Mouse (Mus musculus): Measurements from ENCODE around the gene Srrm3. TPM values are rescaled to one million over a fixed set of nuclear protein-coding genes. Genes with fewer than 3 reads are reported as not detected.

Srrm3 gene
- polyA plus RNA-seq, 1 experiment from 2014 or later, result 65.9 TPM

DNA sequence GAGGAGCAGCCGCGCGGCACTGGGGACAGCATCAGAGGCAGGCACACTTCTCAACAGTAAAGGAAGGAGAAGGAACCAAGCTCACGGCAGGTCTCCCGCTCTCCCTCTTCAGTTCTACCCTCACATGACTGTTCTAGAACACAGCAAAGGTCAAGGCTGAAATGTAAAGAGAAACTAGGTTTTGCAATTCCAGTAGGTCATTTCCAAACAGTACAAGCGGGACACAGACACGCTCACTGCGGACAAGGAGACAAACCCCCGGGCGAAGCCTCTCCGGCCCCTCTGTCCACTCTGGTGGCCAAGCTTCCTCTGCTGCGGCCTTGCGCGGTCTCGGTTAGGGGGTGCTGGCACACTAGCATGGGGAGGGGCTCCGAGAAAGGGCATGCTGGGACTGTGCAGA lies 102.3 kb downstream of the Srrm3 start:
- no peak for ATAC-seq (ENCODE audit: low read depth)
- no peak overlapping the region for H3K9ac ChIP-seq (replicated peaks; ENCODE audit: low read depth, low read length)
- H3K4me1 ChIP-seq (ENCODE audit: control insufficient read depth, insufficient read depth, low read length), result peaks cover 2% of the 10 kb centered on the region; the same call in 1 of the 2 replicates
- H3K4me3 ChIP-seq (ENCODE audit: low read depth, low read length), result no peak overlapping the region
- 92% methylated on average over 16 of the region's 16 CpGs for WGBS
- H3K4me2 ChIP-seq (ENCODE audit: low read depth, low read length), result no peak overlapping the region
- no peaks in the 10 kb centered on the region for H3K9me3 ChIP-seq (ENCODE audit: control insufficient read depth, low read length)
- peaks cover 30% of the 10 kb centered on the region for H3K36me3 ChIP-seq (ENCODE audit: control insufficient read depth, insufficient read depth, low read length)
- H3K27ac ChIP-seq (ENCODE audit: low read depth, low read length), result no peak overlapping the region
- H3K27me3 ChIP-seq (ENCODE audit: control insufficient read depth, insufficient read depth, low read length), result no peaks in the 10 kb centered on the region

DNA sequence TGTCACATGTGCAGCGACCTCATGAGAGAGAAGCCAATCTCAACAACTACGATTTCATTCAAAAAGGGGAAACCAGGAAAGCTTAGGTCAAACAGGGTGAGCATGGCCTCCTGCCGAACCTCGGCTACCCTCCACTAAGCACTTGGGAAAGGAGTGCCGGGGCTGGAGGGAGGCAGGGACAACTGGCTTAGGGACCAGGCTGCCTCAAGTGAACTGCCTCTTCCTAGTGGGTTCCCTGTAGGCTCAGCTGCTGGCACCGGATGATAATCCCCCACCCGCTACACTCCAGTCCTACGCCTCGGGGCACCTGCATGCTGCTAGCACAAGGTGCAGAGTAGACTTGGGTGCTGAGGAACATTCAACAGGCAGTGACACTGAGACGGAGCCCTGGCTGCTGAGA lies 103.0 kb downstream of the Srrm3 start:
- Histone ChIP-seq H3K36me3 (ENCODE audit: control insufficient read depth, insufficient read depth, low read length) (peaks cover 30% of the 10 kb centered on the region), H3K4me3 (ENCODE audit: low read depth, low read length) (no peak overlapping the region), H3K9me3 (ENCODE audit: control insufficient read depth, low read length) (no peaks in the 10 kb centered on the region), H3K27ac (ENCODE audit: low read depth, low read length) (no peak overlapping the region), H3K27me3 (ENCODE audit: control insufficient read depth, insufficient read depth, low read length) (no peaks in the 10 kb centered on the region), H3K4me2 (ENCODE audit: low read depth, low read length) (no peak overlapping the region), H3K4me1 (ENCODE audit: control insufficient read depth, insufficient read depth, low read length) (0 out of 2 replicates have a peak, but pooled peaks cover 2% of the 10 kb centered on the region), H3K9ac (replicated peaks; ENCODE audit: low read depth, low read length) (no peak overlapping the region)
- ATAC-seq (ENCODE audit: low read depth), result no peak
- WGBS, result 90% methylated on average over 10 of the region's 10 CpGs

DNA sequence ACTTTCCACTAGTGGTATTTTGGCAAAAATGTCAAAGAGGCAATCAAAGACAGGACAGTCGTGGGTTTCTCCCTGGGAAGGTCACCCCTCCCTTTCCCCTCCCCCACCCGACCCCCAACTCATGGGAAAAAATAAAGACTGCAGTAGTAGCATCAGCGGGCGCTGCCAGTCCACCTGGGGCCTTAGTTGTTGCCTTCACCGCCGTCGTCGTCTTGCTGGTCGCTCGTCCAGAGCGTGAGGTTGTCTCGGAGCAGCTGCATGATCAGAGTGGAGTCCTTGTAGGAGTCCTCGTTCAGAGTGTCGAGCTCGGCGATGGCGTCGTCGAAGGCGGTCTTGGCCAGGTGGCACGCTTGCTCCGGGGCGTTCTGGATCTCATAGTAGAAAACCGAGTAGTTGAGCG lies 104.1 kb downstream of the Srrm3 start:
- Histone ChIP-seq H3K4me2 (ENCODE audit: low read depth, low read length) (no peak overlapping the region), H3K9me3 (ENCODE audit: control insufficient read depth, low read length) (no peaks in the 10 kb centered on the region), H3K27me3 (ENCODE audit: control insufficient read depth, insufficient read depth, low read length) (no peaks in the 10 kb centered on the region), H3K4me3 (ENCODE audit: low read depth, low read length) (no peak overlapping the region), H3K9ac (replicated peaks; ENCODE audit: low read depth, low read length) (no peak overlapping the region), H3K36me3 (ENCODE audit: control insufficient read depth, insufficient read depth, low read length) (peaks cover 30% of the 10 kb centered on the region), H3K27ac (ENCODE audit: low read depth, low read length) (no peak overlapping the region), H3K4me1 (ENCODE audit: control insufficient read depth, insufficient read depth, low read length) (0 out of 2 replicates have a peak, but pooled peaks cover 2% of the 10 kb centered on the region)
- ATAC-seq (ENCODE audit: low read depth), result no peak
- 91% methylated on average over 25 of the region's 25 CpGs for WGBS

DNA sequence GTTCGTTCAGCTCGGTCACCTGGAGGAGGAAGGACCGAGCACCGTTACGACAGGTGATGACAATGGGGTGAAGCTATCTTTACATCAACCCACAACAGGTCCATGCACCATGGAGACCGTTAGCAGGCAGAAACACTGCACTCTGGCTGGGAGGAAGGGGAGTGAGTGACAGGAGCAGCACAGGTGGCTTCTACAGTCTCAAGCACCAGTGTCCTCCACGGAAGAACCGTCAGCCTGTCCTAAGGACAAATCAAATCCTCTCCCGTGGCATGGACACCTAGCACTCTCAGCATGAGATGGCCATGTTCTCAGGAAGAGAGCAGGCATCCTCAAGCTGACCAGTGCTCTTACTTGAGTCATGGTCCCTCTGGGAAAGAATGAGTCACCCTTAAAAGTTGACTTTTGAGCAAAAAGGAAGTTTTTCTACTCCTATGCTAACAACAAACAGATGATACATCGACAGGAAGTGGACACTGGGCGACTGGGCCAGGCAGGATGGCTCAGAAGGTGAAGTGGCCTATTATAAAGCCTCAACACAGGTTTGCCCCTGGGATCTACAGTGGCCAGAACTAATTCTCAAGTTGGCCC lies 105.0 kb downstream of the Srrm3 start:
- Histone ChIP-seq H3K9me3 (ENCODE audit: control insufficient read depth, low read length) (no peaks in the 10 kb centered on the region), H3K27me3 (ENCODE audit: control insufficient read depth, insufficient read depth, low read length) (no peaks in the 10 kb centered on the region), H3K36me3 (ENCODE audit: control insufficient read depth, insufficient read depth, low read length) (peaks cover 30% of the 10 kb centered on the region), H3K9ac (replicated peaks; ENCODE audit: low read depth, low read length) (no peak overlapping the region), H3K4me3 (ENCODE audit: low read depth, low read length) (no peak overlapping the region), H3K27ac (ENCODE audit: low read depth, low read length) (no peak overlapping the region), H3K4me2 (ENCODE audit: low read depth, low read length) (no peak overlapping the region), H3K4me1 (ENCODE audit: control insufficient read depth, insufficient read depth, low read length) (0 out of 2 replicates have a peak, but pooled peaks cover 2% of the 10 kb centered on the region)
- no peak for ATAC-seq (ENCODE audit: low read depth)
- WGBS, result 91% methylated on average over 11 of the region's 11 CpGs

DNA sequence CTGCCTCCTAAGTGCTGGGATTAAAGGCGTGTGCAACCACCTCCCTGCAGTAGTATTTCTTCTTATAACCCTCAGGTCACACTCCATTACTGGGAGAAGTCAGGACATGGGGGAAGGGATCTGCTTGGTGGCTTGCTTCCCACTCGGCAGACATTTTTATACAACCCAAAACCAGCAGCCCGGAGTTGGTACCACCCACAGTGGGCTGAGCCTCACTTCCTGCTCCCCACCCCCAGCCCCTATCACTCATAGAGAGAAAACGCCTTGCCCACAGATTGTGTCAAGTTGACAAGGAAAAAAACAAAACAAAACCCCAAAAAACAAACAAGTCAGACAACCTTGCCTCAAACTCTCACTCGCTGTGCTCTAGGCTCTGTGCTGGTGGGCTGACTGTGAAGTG lies 106.5 kb downstream of the Srrm3 start:
- Histone ChIP-seq H3K27ac (ENCODE audit: low read depth, low read length) (no peak overlapping the region), H3K4me2 (ENCODE audit: low read depth, low read length) (no peak overlapping the region), H3K4me1 (ENCODE audit: control insufficient read depth, insufficient read depth, low read length) (0 out of 2 replicates have a peak, but pooled peaks cover 2% of the 10 kb centered on the region), H3K4me3 (ENCODE audit: low read depth, low read length) (no peak overlapping the region), H3K36me3 (ENCODE audit: control insufficient read depth, insufficient read depth, low read length) (peaks cover 27% of the 10 kb centered on the region), H3K9me3 (ENCODE audit: control insufficient read depth, low read length) (no peaks in the 10 kb centered on the region), H3K27me3 (ENCODE audit: control insufficient read depth, insufficient read depth, low read length) (no peaks in the 10 kb centered on the region), H3K9ac (replicated peaks; ENCODE audit: low read depth, low read length) (no peak overlapping the region)
- WGBS, result 79% methylated on average over 5 of the region's 5 CpGs
- ATAC-seq (ENCODE audit: low read depth), result no peak

DNA sequence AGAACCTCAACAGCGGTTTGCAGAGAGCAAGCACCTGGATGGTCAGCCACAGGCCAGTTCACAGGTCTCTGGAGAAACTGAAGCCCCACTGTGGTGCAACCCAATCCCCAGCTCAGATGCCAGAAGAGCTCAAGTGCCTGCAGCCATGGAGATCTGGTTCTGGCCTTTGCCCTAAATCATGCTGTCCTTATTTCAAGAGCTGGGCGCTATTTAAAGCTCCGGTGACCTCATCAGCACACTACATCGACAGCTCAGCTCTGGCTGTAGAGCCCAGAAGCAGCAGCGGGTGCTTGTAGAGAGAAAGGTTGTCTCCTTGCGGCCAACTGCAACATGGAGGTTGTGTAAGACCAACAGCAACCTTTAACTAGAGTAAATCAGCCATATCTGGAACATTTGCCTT lies 107.5 kb downstream of the Srrm3 start:
- Histone ChIP-seq H3K4me2 (ENCODE audit: low read depth, low read length) (no peak overlapping the region), H3K9me3 (ENCODE audit: control insufficient read depth, low read length) (no peaks in the 10 kb centered on the region), H3K9ac (replicated peaks; ENCODE audit: low read depth, low read length) (no peak overlapping the region), H3K27me3 (ENCODE audit: control insufficient read depth, insufficient read depth, low read length) (no peaks in the 10 kb centered on the region), H3K4me3 (ENCODE audit: low read depth, low read length) (no peak overlapping the region), H3K27ac (ENCODE audit: low read depth, low read length) (no peak overlapping the region), H3K4me1 (ENCODE audit: control insufficient read depth, insufficient read depth, low read length) (no peaks in the 10 kb centered on the region), H3K36me3 (ENCODE audit: control insufficient read depth, insufficient read depth, low read length) (peaks cover 28% of the 10 kb centered on the region)
- 88% methylated on average over 6 of the region's 6 CpGs for WGBS
- ATAC-seq (ENCODE audit: low read depth), result no peak

DNA sequence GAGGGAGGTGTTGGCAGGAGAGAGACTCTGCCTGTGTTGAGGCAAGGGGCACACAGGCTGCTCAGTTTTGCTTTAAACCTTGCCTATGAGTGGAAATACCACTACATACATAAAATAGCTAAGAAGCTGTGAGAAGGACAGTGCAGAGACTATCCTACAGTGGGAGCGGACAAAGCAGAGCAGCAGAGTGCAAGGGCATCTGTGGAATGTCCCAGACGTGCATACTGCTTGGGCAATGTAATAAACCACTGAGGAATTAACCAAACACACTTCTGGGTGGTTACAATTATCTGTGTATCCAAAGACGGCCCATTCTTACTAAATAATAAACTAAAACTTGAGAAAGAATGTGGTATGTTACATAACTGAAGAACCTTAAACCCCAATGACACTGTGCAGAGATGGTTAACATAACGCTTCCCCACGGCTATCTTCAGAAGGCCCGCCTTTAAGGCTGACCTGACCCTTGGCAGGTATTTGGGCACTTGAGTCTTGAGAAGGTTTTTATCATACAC lies 109.4 kb downstream of the Srrm3 start:
- Histone ChIP-seq H3K9ac (replicated peaks; ENCODE audit: low read depth, low read length) (no peak overlapping the region), H3K27me3 (ENCODE audit: control insufficient read depth, insufficient read depth, low read length) (no peaks in the 10 kb centered on the region), H3K36me3 (ENCODE audit: control insufficient read depth, insufficient read depth, low read length) (peaks cover 14% of the 10 kb centered on the region), H3K9me3 (ENCODE audit: control insufficient read depth, low read length) (no peaks in the 10 kb centered on the region), H3K27ac (ENCODE audit: low read depth, low read length) (no peak overlapping the region), H3K4me2 (ENCODE audit: low read depth, low read length) (no peak overlapping the region), H3K4me3 (ENCODE audit: low read depth, low read length) (no peak overlapping the region), H3K4me1 (ENCODE audit: control insufficient read depth, insufficient read depth, low read length) (no peaks in the 10 kb centered on the region)
- ATAC-seq (ENCODE audit: low read depth), result no peak
- 86% methylated on average over 6 of the region's 6 CpGs for WGBS

DNA sequence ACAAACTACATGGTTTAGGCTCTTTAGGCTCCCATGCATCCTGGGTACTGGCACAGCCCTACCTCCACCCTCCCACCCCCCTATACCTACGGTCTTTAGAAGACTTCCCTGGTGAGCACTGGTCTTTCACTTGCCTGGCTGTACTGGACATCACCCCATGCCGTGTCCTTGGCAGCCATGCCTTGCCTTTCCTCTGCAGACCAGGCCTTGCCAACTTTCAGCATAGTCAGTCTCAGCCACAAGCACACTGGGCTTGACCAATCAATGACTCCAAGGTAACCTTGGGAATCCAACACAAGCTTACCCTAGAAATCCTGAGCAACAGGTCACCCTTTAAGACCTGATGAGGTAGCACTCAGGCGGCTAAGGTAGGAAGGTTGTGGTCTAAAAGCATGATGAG lies 109.9 kb downstream of the Srrm3 start:
- Histone ChIP-seq H3K4me2 (ENCODE audit: low read depth, low read length) (no peak overlapping the region), H3K27me3 (ENCODE audit: control insufficient read depth, insufficient read depth, low read length) (no peaks in the 10 kb centered on the region), H3K9ac (replicated peaks; ENCODE audit: low read depth, low read length) (no peak overlapping the region), H3K4me3 (ENCODE audit: low read depth, low read length) (no peak overlapping the region), H3K4me1 (ENCODE audit: control insufficient read depth, insufficient read depth, low read length) (no peaks in the 10 kb centered on the region), H3K9me3 (ENCODE audit: control insufficient read depth, low read length) (no peaks in the 10 kb centered on the region), H3K36me3 (ENCODE audit: control insufficient read depth, insufficient read depth, low read length) (peaks cover 12% of the 10 kb centered on the region), H3K27ac (ENCODE audit: low read depth, low read length) (no peak overlapping the region)
- no peak for ATAC-seq (ENCODE audit: low read depth)
- 93% methylated on average over 3 of the region's 3 CpGs for whole genome bisulfite sequencing

DNA sequence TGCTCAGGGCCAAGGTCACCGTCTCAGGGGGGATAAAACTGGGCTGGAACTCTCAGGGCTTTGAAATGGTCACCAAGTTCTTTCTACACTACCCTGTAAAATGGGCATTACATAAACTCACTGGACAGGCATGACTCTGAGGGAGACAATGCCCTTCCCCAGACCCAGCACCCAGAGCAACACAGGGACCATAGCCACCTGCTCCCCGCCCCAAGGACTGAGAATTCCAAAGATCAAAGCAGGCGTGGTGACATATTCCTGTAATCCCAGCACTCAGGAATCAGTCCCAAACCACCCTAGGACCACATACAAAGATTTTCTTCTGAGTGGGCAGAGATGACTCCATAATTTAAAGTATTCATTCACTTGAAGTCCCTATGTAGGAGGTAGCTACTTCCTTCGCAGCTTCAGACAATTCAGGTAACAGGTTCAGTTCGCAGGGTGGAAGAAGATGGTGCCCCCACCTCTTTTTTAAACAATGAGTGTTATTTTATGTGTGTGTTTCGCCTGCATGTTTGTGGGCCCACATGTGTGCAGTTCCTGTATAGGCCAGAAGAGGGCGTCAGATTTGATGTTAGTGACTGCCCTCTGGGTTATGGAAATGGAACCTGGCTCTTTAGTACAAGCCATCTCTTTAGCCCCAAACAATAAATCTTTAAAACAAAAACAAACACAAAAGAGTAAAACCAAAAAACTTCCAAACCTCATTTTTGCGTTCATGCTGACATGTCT lies 110.8 kb downstream of the Srrm3 start:
- Histone ChIP-seq H3K4me2 (ENCODE audit: low read depth, low read length) (no peak overlapping the region), H3K36me3 (ENCODE audit: control insufficient read depth, insufficient read depth, low read length) (peaks cover 21% of the 10 kb centered on the region), H3K4me1 (ENCODE audit: control insufficient read depth, insufficient read depth, low read length) (no peaks in the 10 kb centered on the region), H3K27ac (ENCODE audit: low read depth, low read length) (no peak overlapping the region), H3K9ac (replicated peaks; ENCODE audit: low read depth, low read length) (no peak overlapping the region), H3K9me3 (ENCODE audit: control insufficient read depth, low read length) (no peaks in the 10 kb centered on the region), H3K4me3 (ENCODE audit: low read depth, low read length) (no peak overlapping the region), H3K27me3 (ENCODE audit: control insufficient read depth, insufficient read depth, low read length) (no peaks in the 10 kb centered on the region)
- 95% methylated on average over 8 of the region's 8 CpGs for WGBS
- no peak for ATAC-seq (ENCODE audit: low read depth)

Measured in neural tube, embryonic 14.5 days (tissue).